Mouse (Mus musculus) stomach, postnatal 0 days (tissue): ENCODE results near the gene Rab3b. TPM values are rescaled to one million over a fixed set of nuclear protein-coding genes. Genes with fewer than 3 reads are reported as not detected.
A peak's percentile ranks its signal among the peaks of the same experiment; 100 is the strongest.

Experiments used
- ATAC-seq: fragments of 200-750 bp; cut with Nextera tagmentation; 2 replicates; pipeline ENCODE4 v1.8.0; 2017; ENCODE audit not compliant: low FRiP score, low TSS enrichment
- DNase-seq: peaks from one replicate; pipeline ENCODE4 v3.0.0-alpha.2; 2016; ENCODE audit warnings: low spot score
- H3K27ac ChIP-seq: fragments of 300-500 bp; sonication (generic); replicated peaks from 2 replicates; pipeline ENCODE4 v1.5.1; 2014; ENCODE audit warnings: mild to moderate bottlenecking, control low read depth
- H3K27me3 ChIP-seq: fragments of 300-500 bp; sonication (generic); 2 replicates; pipeline ENCODE4 v1.6.1; 2014; ENCODE audit warnings: low read length; ENCODE audit not compliant: control insufficient read depth, insufficient read depth
- H3K36me3 ChIP-seq: fragments of 300-500 bp; sonication (generic); 2 replicates; pipeline ENCODE4 v1.6.1; 2014; ENCODE audit warnings: low read length, mixed read lengths; ENCODE audit not compliant: control insufficient read depth, insufficient read depth
- H3K4me1 ChIP-seq: fragments of 300-500 bp; sonication (generic); replicated peaks from 2 replicates; pipeline ENCODE4 v1.6.1; 2014; ENCODE audit warnings: antibody characterized with exemption; ENCODE audit not compliant: control insufficient read depth, insufficient read depth
- H3K4me2 ChIP-seq: fragments of 300-500 bp; sonication (generic); replicated peaks from 2 replicates; pipeline ENCODE4 v1.6.1; 2014; ENCODE audit warnings: low read depth, mild to moderate bottlenecking, control low read depth, moderate library complexity
- H3K4me3 ChIP-seq: fragments of 300-500 bp; sonication (generic); 2 replicates; pipeline ENCODE4 v1.5.1; 2014; ENCODE audit warnings: low read depth, low read length, control low read depth
- H3K9ac ChIP-seq: fragments of 300-500 bp; sonication (generic); 2 replicates; pipeline ENCODE4 v1.6.1; 2014; ENCODE audit warnings: mild to moderate bottlenecking, low read length, control low read depth, mixed read lengths
- H3K9me3 ChIP-seq: fragments of 300-500 bp; sonication (generic); 2 replicates; pipeline ENCODE4 v1.6.1; 2016; ENCODE audit warnings: low read length; ENCODE audit not compliant: control insufficient read depth
- CTCF ChIP-seq: IDR thresholded peaks from 2 replicates; pipeline ENCODE4 v1.5.1; 2016; ENCODE audit warnings: antibody characterized with exemption, low read depth, mild to moderate bottlenecking, moderate library complexity
- EP300 ChIP-seq: optimal IDR thresholded peaks from 2 replicates; pipeline ENCODE3; 2016; ENCODE audit warnings: antibody characterized with exemption
- WGBS: fragments of 180-500 bp; shearing (Covaris S2); extraction: QIAGEN DNeasy Blood & Tissue Kit; methylation state at CpG from one replicate; pipeline ENCODE4 v1.1.7; 2014; 5-methylcytosine and 5-hydroxymethylcytosine counted together
- polyA plus RNA-seq: library from polyadenylated mRNA; unstranded; fragments of >200 nt; fragmentation: Nextera tagmentation; extraction: Ambion mirVana; gene quantifications from 2 replicates; pipeline ENCODE4 v1.2.1, GENCODE M21; 2015

Gene Rab3b
- polyA plus RNA-seq, 1 experiment from 2014 or later, result 11.9 TPM

DNA sequence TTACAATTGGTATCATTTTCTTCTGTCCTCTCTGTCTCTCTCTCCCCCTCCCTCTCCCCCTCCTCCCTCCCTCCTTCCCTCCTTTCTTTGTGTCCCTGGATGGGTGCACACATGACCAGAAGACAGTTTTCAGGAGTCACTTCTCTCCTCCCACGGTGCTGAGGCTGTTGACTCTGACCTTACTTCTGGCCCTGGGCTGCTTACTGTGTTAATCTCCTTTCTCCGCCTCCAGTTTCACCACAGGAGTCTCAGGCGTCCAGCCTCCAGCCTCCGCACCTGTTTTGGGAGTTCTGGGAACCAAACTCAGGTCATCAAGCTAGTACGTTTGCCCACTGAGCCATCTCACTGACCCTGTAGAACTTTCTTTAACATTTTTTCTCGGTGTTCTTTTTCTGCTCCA, 25.2 kb downstream of the Rab3b start:
- DNase-seq (no peak), ATAC-seq (no peak)
- TF ChIP-seq CTCF (no peak), EP300 (no peak)
- H3K4me3 ChIP-seq, result no peak overlapping the region
- H3K9me3 ChIP-seq, result no peaks in the 10 kb centered on the region
- H3K27ac ChIP-seq, result no peak overlapping the region
- no peaks in the 10 kb centered on the region for H3K36me3 ChIP-seq
- no peak overlapping the region for H3K9ac ChIP-seq
- no peaks in the 10 kb centered on the region for H3K4me1 ChIP-seq
- no peak overlapping the region for H3K4me2 ChIP-seq
- 60% methylated on average over 6 of the region's 6 CpGs for WGBS
- no peaks in the 10 kb centered on the region for H3K27me3 ChIP-seq

DNA sequence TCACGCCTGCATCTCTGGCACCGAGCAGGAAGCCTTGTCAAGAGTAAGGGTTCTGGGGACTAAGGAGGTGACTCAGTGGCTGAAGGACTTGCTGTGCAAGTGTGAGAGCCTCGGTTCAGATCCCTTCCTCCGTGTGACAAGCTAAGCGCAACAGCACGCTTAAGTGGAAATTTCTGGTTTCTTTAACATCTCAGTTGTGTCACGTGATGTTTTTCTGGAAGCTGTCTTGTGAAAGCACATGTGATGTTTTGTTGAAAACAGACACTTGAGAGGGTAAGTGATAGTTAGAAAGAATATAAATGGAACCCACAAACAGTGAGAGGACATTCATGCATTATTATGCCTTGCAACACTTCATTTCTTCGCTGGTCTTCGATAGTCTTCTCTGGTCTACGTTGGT, 25.9 kb downstream of the Rab3b start:
- no peak overlapping the region for H3K4me3 ChIP-seq
- ATAC-seq, result no peak
- H3K9ac ChIP-seq, result no peak overlapping the region
- H3K27me3 ChIP-seq, result no peaks in the 10 kb centered on the region
- H3K4me2 ChIP-seq, result no peak overlapping the region
- no peak overlapping the region for H3K27ac ChIP-seq
- no peak for TF ChIP-seq EP300
- TF ChIP-seq CTCF, result no peak
- no peaks in the 10 kb centered on the region for H3K4me1 ChIP-seq
- no peak for DNase-seq
- WGBS, result 83% methylated on average over 10 of the region's 10 CpGs
- H3K36me3 ChIP-seq, result no peaks in the 10 kb centered on the region
- H3K9me3 ChIP-seq, result no peaks in the 10 kb centered on the region

DNA sequence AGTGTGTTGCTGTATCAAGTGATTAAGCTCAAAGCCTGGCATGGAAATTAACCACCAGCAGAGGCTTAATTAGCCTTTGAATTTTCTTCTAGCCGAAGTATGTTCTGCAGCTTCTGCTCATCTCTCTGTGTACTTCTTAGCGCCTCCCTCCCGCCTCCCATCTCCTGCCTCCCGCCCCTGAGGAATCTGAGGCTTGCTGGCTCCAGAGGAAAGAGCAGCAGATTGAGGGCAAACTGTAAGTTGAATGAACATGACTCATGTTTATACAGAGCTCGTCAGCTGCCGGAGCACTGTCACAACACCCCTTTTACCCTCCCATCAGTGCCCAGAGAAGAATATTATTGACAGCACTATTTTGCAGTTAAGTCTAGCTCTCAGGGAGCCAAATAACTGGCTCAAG, 27.0 kb downstream of the Rab3b start:
- no peaks in the 10 kb centered on the region for H3K36me3 ChIP-seq
- 12% methylated on average over 6 of the region's 6 CpGs for WGBS
- no peak overlapping the region for H3K9ac ChIP-seq
- no peaks in the 10 kb centered on the region for H3K4me1 ChIP-seq
- H3K4me2 ChIP-seq, result no peak overlapping the region
- H3K9me3 ChIP-seq, result no peaks in the 10 kb centered on the region
- H3K27me3 ChIP-seq, result no peaks in the 10 kb centered on the region
- TF ChIP-seq CTCF, result no peak
- no peak for TF ChIP-seq EP300
- no peak for DNase-seq
- H3K4me3 ChIP-seq, result no peak overlapping the region
- no peak for ATAC-seq
- H3K27ac ChIP-seq, result no peak overlapping the region

DNA sequence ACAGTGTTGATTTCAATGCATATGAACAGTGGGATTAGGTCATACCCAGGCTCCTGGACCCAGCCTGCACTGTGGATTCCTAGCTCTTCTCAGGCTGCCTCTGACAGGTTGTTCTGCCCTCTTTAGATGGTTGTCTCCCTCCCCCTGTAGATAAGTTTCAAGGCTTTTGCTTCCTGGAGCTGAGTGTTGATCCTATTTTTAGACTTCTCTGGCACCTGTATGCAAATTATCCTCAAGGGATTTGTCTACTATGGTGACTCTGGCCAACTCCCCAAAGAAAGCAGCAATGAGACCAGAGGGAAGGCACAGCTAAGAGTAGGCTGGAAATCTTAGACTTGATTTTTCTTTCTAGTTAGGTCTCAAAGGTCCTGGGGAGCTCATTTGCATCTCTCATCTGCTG, 28.6 kb downstream of the Rab3b start:
- H3K36me3 ChIP-seq, result no peaks in the 10 kb centered on the region
- no peak overlapping the region for H3K9ac ChIP-seq
- H3K4me2 ChIP-seq, result no peak overlapping the region
- H3K4me3 ChIP-seq, result no peak overlapping the region
- no peak for TF ChIP-seq CTCF
- TF ChIP-seq EP300, result no peak
- H3K27ac ChIP-seq, result no peak overlapping the region
- H3K9me3 ChIP-seq, result no peaks in the 10 kb centered on the region
- H3K27me3 ChIP-seq, result no peaks in the 10 kb centered on the region
- DNase-seq (no peak), ATAC-seq (peak; percentile 84)
- no peaks in the 10 kb centered on the region for H3K4me1 ChIP-seq

- H3K4me1 ChIP-seq, result no peaks in the 10 kb centered on the region
- H3K9ac ChIP-seq, result no peak overlapping the region
- no peak overlapping the region for H3K4me2 ChIP-seq
- H3K27ac ChIP-seq, result no peak overlapping the region
- H3K27me3 ChIP-seq, result no peaks in the 10 kb centered on the region
- 54% methylated on average over 8 of the region's 8 CpGs for WGBS
- no peak for DNase-seq
- no peak for ATAC-seq
- no peaks in the 10 kb centered on the region for H3K9me3 ChIP-seq
- H3K4me3 ChIP-seq, result no peak overlapping the region
- H3K36me3 ChIP-seq, result no peaks in the 10 kb centered on the region
- TF ChIP-seq EP300, result no peak
- no peak for TF ChIP-seq CTCF
Measured at GRCm38 (mm10) chr4:108909872-108910425, 31.1 kb downstream of the Rab3b start.

DNA sequence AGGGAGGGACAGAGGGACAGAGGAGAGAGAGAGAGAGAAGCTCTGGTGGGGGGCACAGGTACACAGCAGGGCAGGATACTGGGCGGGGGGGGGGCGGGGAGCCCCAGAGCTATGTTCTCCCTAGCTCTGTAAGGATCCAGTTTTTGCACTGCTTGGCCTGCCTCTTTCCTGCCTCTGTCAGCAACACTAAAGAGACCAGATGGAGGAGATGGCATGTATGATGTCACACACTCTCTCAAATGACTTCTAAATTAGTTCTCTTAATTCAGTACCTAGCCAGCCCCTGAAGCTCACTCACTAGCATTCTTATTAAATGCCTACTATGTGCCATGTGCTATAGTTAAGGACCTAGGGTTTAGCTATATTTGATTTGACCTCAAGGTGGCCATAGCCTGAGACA, 33.0 kb downstream of the Rab3b start:
- Histone ChIP-seq H3K9me3 (no peaks in the 10 kb centered on the region), H3K4me3 (no peak overlapping the region), H3K27me3 (no peaks in the 10 kb centered on the region), H3K4me1 (no peaks in the 10 kb centered on the region), H3K9ac (no peak overlapping the region), H3K27ac (no peak overlapping the region), H3K36me3 (no peaks in the 10 kb centered on the region), H3K4me2 (no peak overlapping the region)
- ATAC-seq (no peak), DNase-seq (no peak)
- TF ChIP-seq CTCF (no peak), EP300 (no peak)
- 82% methylated on average over 2 of the region's 2 CpGs for WGBS
